Mouse (Mus musculus): ENCODE data around the gene Scarf2. TPM values are rescaled to one million over a fixed set of nuclear protein-coding genes. Genes with fewer than 3 reads are reported as not detected.

The Scarf2 gene
- polyA plus RNA-seq, 1 experiment from 2014 or later = 43.4 TPM

DNA sequence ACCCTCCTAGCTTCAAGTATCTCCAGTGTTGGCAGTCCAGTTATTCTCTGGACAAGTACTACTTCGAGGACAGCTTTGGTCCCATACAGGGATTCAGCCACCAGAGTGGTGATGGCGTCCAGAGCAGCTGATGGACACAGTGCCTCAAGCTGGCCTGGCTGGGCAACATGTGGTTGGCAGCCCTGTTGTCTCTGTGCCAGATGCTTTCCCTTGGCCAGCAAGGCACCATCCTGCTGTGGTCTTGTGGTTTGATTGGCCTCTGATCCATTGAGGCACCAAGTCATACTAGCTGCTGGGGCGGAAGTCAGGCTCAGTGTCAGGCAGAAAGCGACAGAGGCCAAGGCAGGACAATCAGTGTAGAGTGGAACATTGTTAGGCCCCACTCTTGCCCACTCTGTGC is 12.0 kb downstream of the Scarf2 start:
- no peak overlapping the region for H3K4me2 ChIP-seq (replicated peaks)
- no peak overlapping the region for H3K4me3 ChIP-seq (replicated peaks)
- H3K27ac ChIP-seq (replicated peaks) = peak overlapping the region; percentile 91
- ATAC-seq (ENCODE audit: insufficient number of reproducible peaks, low FRiP score, low TSS enrichment, low read depth) = no peak
- no peaks in the 10 kb centered on the region for H3K9me3 ChIP-seq (replicated peaks)
- peaks cover 12% of the 10 kb centered on the region for H3K27me3 ChIP-seq
- no peaks in the 10 kb centered on the region; the same call in 1 of the 2 replicates for H3K36me3 ChIP-seq
- no peak overlapping the region for H3K9ac ChIP-seq
- WGBS = 69% methylated on average over 4 of the region's 4 CpGs
- peaks cover 74% of the 10 kb centered on the region for H3K4me1 ChIP-seq

GRCm38 (mm10) chr16:17809711-17810110 is 12.6 kb downstream of the Scarf2 start:
- Histone ChIP-seq H3K4me2 (replicated peaks) (0 out of 2 replicates have a peak overlapping the region, but pooled peaks have one; percentile 15), H3K9me3 (replicated peaks) (no peaks in the 10 kb centered on the region), H3K4me1 (peaks cover 69% of the 10 kb centered on the region), H3K27ac (replicated peaks) (peak overlapping the region; percentile 91), H3K9ac (no peak overlapping the region), H3K36me3 (no peaks in the 10 kb centered on the region; the same call in 1 of the 2 replicates), H3K27me3 (peaks cover 12% of the 10 kb centered on the region), H3K4me3 (replicated peaks) (no peak overlapping the region)
- 12% methylated on average over 7 of the region's 7 CpGs for WGBS
- peak; percentile 85 for ATAC-seq (ENCODE audit: insufficient number of reproducible peaks, low FRiP score, low TSS enrichment, low read depth)

GRCm38 (mm10) chr16:17812120-17812519 is 15.0 kb downstream of the Scarf2 start:
- Histone ChIP-seq H3K9me3 (replicated peaks) (no peaks in the 10 kb centered on the region), H3K4me2 (replicated peaks) (no peak overlapping the region), H3K36me3 (no peaks in the 10 kb centered on the region), H3K4me1 (peaks cover 65% of the 10 kb centered on the region), H3K9ac (no peak overlapping the region), H3K27ac (replicated peaks) (no peak overlapping the region), H3K4me3 (replicated peaks) (no peak overlapping the region), H3K27me3 (no peaks in the 10 kb centered on the region)
- no peak for ATAC-seq (ENCODE audit: insufficient number of reproducible peaks, low FRiP score, low TSS enrichment, low read depth)
- 7% methylated on average over 5 of the region's 5 CpGs for WGBS

DNA sequence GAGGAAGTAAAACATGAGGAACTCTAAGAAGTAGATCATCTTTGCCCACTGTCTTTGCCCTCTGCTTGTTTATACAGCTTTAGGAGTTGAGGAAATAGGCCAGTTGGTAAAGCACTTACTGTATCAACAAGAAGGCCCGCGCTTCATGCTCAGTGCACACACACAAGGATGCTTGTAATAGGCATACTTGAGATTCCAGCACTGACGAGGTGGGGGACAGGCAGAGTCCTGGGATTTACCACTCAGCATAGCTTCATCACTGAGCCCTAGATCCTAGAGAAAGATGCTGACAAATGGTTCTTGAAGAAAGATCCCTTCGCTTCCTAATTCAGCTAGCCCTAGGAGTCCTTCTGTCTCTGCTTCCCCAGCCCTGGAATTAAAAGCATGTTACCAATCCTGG is 16.1 kb downstream of the Scarf2 start:
- no peak for ATAC-seq (ENCODE audit: insufficient number of reproducible peaks, low FRiP score, low TSS enrichment, low read depth)
- WGBS = 37% methylated on average over 4 of the region's 4 CpGs
- Histone ChIP-seq H3K4me2 (replicated peaks) (no peak overlapping the region), H3K4me3 (replicated peaks) (no peak overlapping the region), H3K27me3 (no peaks in the 10 kb centered on the region), H3K9me3 (replicated peaks) (no peaks in the 10 kb centered on the region), H3K9ac (no peak overlapping the region), H3K36me3 (no peaks in the 10 kb centered on the region), H3K4me1 (peaks cover 55% of the 10 kb centered on the region), H3K27ac (replicated peaks) (no peak overlapping the region)

DNA sequence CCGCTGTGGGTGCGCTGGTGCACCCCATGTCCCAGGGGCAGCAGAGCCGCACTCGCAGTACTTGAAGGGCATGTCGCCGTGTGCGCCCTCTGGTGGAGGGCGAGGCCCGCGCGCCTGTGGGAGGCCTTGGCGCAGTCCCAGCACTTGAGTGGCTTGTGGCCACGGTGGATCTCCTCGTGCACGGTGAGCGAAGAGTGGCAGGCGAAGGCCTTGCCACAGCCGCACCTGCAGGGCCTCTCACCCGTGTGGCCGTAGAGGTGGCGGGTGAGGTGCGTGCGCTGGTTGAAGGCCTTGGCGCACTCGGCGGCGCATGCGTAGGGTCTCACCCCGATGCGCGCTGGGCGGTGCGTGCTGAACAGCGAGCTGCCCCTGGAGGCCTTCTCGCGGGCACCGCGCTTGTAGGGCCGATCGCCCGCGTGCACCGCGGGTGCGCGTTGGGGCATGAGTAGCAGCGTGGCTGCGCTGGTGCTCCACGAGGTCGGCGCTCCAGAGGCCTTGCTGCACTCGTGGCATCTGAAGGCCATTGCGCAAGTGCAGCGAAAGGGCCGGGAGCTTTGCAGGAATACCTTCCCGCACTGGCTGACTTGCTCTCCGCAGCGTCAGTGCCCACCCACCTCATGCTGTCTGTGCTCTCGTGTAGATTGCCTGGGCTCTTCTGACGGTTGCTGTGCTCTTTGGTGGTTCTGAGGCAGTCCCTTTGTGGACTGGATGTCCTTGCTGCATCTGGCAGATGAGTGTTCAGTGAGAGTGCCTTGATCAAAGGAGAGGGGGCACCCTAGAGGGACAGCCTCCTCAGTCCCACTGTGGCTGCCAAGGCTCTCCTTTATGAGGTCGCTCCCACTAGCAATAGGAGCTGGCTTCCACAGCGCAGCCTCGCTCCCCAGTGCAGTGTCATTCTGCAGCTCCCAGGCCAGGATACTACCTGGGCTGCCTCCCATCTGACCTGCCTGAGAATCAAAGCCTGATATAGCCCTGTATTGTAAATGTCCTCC is 18.6 kb downstream of the Scarf2 start:
- peak overlapping the region; percentile 36 for H3K9ac ChIP-seq
- WGBS = 2% methylated on average over 63 of the region's 63 CpGs
- no peaks in the 10 kb centered on the region for H3K9me3 ChIP-seq (replicated peaks)
- peak overlapping the region; percentile 56 for H3K4me3 ChIP-seq (replicated peaks)
- H3K27ac ChIP-seq (replicated peaks) = peak overlapping the region; percentile 75
- 0 out of 2 replicates have a peak, but pooled peaks cover 3% of the 10 kb centered on the region for H3K27me3 ChIP-seq
- H3K4me1 ChIP-seq = peaks cover 31% of the 10 kb centered on the region
- peak; percentile 87 for ATAC-seq (ENCODE audit: insufficient number of reproducible peaks, low FRiP score, low TSS enrichment, low read depth)
- peak overlapping the region; percentile 85 for H3K4me2 ChIP-seq (replicated peaks)
- H3K36me3 ChIP-seq = no peaks in the 10 kb centered on the region

DNA sequence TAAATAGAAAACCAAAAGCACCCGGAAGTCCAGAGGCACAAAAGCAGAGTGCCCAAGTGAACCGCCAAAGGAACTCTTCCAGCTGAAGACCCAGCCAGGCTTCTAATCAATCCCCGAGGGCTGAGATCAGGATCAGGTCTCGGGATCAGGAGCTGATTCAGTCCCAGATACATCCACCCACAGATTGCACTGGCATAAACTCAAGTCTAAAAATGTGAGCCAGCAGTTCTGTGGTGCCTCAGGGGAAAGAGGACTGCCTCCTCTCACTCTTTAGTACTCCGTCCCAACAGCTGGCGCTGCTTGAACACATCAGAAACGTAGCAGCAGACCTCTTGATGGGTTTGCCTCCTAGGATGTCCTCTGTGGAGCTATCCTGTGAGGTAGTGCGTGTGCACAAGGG is 19.4 kb downstream of the Scarf2 start:
- peak overlapping the region; percentile 56; the same call in 1 of the 2 replicates for H3K4me3 ChIP-seq (replicated peaks)
- peaks cover 28% of the 10 kb centered on the region for H3K4me1 ChIP-seq
- WGBS = 43% methylated on average over 8 of the region's 8 CpGs
- H3K27ac ChIP-seq (replicated peaks) = no peak overlapping the region
- H3K4me2 ChIP-seq (replicated peaks) = peak overlapping the region; percentile 85; the same call in 1 of the 2 replicates
- H3K27me3 ChIP-seq = 0 out of 2 replicates have a peak, but pooled peaks cover 7% of the 10 kb centered on the region
- H3K36me3 ChIP-seq = no peaks in the 10 kb centered on the region
- ATAC-seq (ENCODE audit: insufficient number of reproducible peaks, low FRiP score, low TSS enrichment, low read depth) = no peak
- no peak overlapping the region for H3K9ac ChIP-seq
- H3K9me3 ChIP-seq (replicated peaks) = no peaks in the 10 kb centered on the region

- ATAC-seq (ENCODE audit: insufficient number of reproducible peaks, low FRiP score, low TSS enrichment, low read depth) = no peak
- WGBS = 80% methylated on average over 2 of the region's 2 CpGs
Observed at GRCm38 (mm10) chr16:17826500-17826899, 29.4 kb downstream of the Scarf2 start.

GRCm38 (mm10) chr16:17828229-17828628 is 31.1 kb downstream of the Scarf2 start:
- Histone ChIP-seq H3K27me3 (peaks cover 38% of the 10 kb centered on the region), H3K9ac (no peak overlapping the region), H3K4me3 (replicated peaks) (no peak overlapping the region), H3K36me3 (no peaks in the 10 kb centered on the region), H3K4me2 (replicated peaks) (no peak overlapping the region), H3K27ac (replicated peaks) (no peak overlapping the region), H3K9me3 (replicated peaks) (no peaks in the 10 kb centered on the region), H3K4me1 (peaks cover 11% of the 10 kb centered on the region)
- no peak for ATAC-seq (ENCODE audit: insufficient number of reproducible peaks, low FRiP score, low TSS enrichment, low read depth)
- 84% methylated on average over 2 of the region's 2 CpGs for WGBS

More at GRCm38 (mm10) chr16:17826500-17826899, 29.4 kb downstream of the Scarf2 start:
- Histone ChIP-seq H3K27me3 (peaks cover 21% of the 10 kb centered on the region), H3K9me3 (replicated peaks) (no peaks in the 10 kb centered on the region), H3K27ac (replicated peaks) (no peak overlapping the region), H3K4me2 (replicated peaks) (no peak overlapping the region), H3K9ac (no peak overlapping the region), H3K4me1 (0 out of 2 replicates have a peak, but pooled peaks cover 3% of the 10 kb centered on the region), H3K36me3 (no peaks in the 10 kb centered on the region), H3K4me3 (replicated peaks) (no peak overlapping the region)

DNA sequence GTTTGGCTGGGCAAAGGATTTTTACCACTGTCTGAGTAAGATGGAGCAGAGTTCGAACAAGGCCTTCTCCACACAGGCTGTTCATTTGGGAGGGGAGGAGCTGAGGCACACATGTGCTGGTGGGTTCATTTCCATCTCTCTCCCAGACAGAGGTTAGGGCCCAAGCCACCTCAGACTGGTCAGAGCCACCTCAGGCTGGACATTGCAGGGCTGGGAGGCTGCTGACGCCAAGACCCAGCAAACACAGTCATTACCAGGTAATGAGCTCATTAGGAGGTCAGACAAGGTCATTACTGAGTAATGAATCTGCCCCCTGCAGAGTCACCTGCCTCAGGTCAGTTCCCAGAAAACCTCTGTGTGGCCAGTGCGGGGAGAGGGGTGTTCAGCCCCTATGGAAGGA is 31.8 kb downstream of the Scarf2 start:
- no peaks in the 10 kb centered on the region for H3K9me3 ChIP-seq (replicated peaks)
- no peak for ATAC-seq (ENCODE audit: insufficient number of reproducible peaks, low FRiP score, low TSS enrichment, low read depth)
- peaks cover 45% of the 10 kb centered on the region for H3K27me3 ChIP-seq
- 52% methylated on average over 3 of the region's 3 CpGs for WGBS
- no peak overlapping the region for H3K4me2 ChIP-seq (replicated peaks)
- H3K4me1 ChIP-seq = peaks cover 16% of the 10 kb centered on the region
- no peak overlapping the region for H3K27ac ChIP-seq (replicated peaks)
- H3K9ac ChIP-seq = no peak overlapping the region
- H3K4me3 ChIP-seq (replicated peaks) = no peak overlapping the region
- H3K36me3 ChIP-seq = no peaks in the 10 kb centered on the region

- Histone ChIP-seq H3K9ac (no peak overlapping the region), H3K36me3 (no peaks in the 10 kb centered on the region), H3K27me3 (peaks cover 61% of the 10 kb centered on the region), H3K27ac (replicated peaks) (no peak overlapping the region), H3K4me3 (replicated peaks) (no peak overlapping the region), H3K9me3 (replicated peaks) (no peaks in the 10 kb centered on the region), H3K4me1 (peaks cover 22% of the 10 kb centered on the region), H3K4me2 (replicated peaks) (no peak overlapping the region)
- ATAC-seq (ENCODE audit: insufficient number of reproducible peaks, low FRiP score, low TSS enrichment, low read depth) = no peak
- 55% methylated on average over 10 of the region's 10 CpGs for WGBS
Observed at GRCm38 (mm10) chr16:17830385-17831178, 33.5 kb downstream of the Scarf2 start.

GRCm38 (mm10) chr16:17831781-17832180 is 34.7 kb downstream of the Scarf2 start:
- 11% methylated on average over 11 of the region's 11 CpGs for WGBS
- no peak for ATAC-seq (ENCODE audit: insufficient number of reproducible peaks, low FRiP score, low TSS enrichment, low read depth)
- H3K9me3 ChIP-seq (replicated peaks) = no peaks in the 10 kb centered on the region
- no peak overlapping the region for H3K4me3 ChIP-seq (replicated peaks)
- H3K9ac ChIP-seq = no peak overlapping the region
- H3K4me2 ChIP-seq (replicated peaks) = no peak overlapping the region
- H3K4me1 ChIP-seq = peaks cover 22% of the 10 kb centered on the region
- H3K27ac ChIP-seq (replicated peaks) = no peak overlapping the region
- peaks cover 73% of the 10 kb centered on the region for H3K27me3 ChIP-seq
- no peaks in the 10 kb centered on the region for H3K36me3 ChIP-seq
